In the genomic region with DNA sequence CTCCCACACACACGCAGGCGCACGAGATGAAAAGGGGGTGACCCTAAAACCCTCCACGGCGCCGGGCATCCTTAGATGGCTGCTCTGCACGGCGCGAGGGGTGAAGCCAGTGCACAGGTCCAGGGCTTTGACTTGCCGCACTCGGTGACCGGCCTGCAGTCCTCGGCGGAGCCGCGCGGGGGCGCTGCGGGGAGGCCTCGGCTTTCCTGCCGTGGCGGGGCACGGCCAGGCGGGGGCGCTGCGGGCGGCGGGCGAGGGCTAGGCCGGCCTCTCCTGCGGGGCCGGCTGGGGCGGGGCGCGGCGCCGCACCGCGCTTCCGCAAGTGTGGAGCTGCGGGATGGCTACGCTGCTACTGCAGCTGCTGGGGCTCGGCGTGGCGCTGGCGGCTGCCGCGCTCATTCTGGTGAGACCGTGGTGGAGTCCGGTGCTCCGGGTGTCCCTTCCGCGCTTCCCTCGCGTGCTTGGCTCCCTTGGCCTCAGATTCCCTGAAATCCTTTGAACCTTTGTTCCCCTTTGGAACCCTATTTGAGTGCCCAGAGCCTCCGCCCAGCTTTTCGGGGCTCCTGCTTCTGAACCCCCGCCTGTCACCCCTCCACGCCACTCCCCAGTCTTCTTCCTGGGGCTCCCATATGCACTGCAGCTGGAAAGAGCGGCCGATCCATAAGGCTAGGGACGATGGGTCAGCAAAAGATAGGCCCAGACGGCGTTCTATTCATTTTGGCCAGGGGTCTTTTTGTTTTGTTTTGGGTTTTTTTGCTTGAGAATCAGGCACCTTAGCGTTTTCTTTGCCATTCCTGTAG, we compare ENCODE assay signal across 8 mouse cellular contexts. TPM values are rescaled to one million over a fixed set of nuclear protein-coding genes. Genes with fewer than 3 reads are reported as not detected.
A peak's percentile ranks its signal among the peaks of the same experiment; 100 is the strongest.
DNase-seq lines count a peak whose midpoint lies in the region; ATAC-seq and TF ChIP-seq lines count a peak whose summit lies in the region.

A gene (minus strand): TSS at position 147 of the 800 bp plus-strand sequence.
A gene (plus strand): TSS at position 293 of the 800 bp plus-strand sequence.

- H3K79me2 ChIP-seq in C2C12 (ENCODE audit: control insufficient read depth, insufficient read depth) (peaks cover 58% of the 10 kb centered on the region), myocyte (ENCODE audit: control insufficient read depth, insufficient read depth) (peaks cover 27% of the 10 kb centered on the region)

- peaks cover 29% of the 10 kb centered on the region for H3K79me3 ChIP-seq in C2C12 (ENCODE audit: low read depth)

- H3K27me3 ChIP-seq in C2C12 (ENCODE audit: control insufficient read depth, insufficient read depth, insufficient read length) (no peaks in the 10 kb centered on the region), myocyte (ENCODE audit: control insufficient read depth, insufficient read depth, insufficient read length) (no peaks in the 10 kb centered on the region)
- no peaks in the 10 kb centered on the region for H3K27me3 ChIP-seq in heart, embryonic 13.5 days (replicated peaks)
- no peaks in the 10 kb centered on the region for H3K27me3 ChIP-seq in liver, embryonic 11.5 days (replicated peaks; ENCODE audit: control insufficient read depth, insufficient read depth, low read length)

- H3K9ac ChIP-seq in heart, embryonic 13.5 days, result peak within 1 kb of the TSS; percentile 99
- H3K9ac ChIP-seq in liver, embryonic 11.5 days (ENCODE audit: low read depth, low read length), result peak within 1 kb of the TSS; percentile 97

- peak; percentile 99 for TF ChIP-seq POLR2A in brain, embryonic 14.5 days (IDR thresholded peaks at IDR 0.05; ENCODE audit: borderline replicate concordance, extremely low read depth, insufficient read depth, insufficient read length, poor library complexity, severe bottlenecking)
- peak; percentile 94 for TF ChIP-seq POLR2A in myocyte (IDR thresholded peaks at IDR 0.05; ENCODE audit: insufficient read length, low read depth)

- H3K4me3 ChIP-seq in C2C12 (ENCODE audit: insufficient read depth, poor library complexity, severe bottlenecking), result peak within 1 kb of the TSS; percentile 79
- H3K4me3 ChIP-seq in heart, embryonic 13.5 days, result peak within 1 kb of the TSS; percentile 94
- peak within 1 kb of the TSS; percentile 94 for H3K4me3 ChIP-seq in liver, embryonic 11.5 days (ENCODE audit: low read depth, low read length)
- peak within 1 kb of the TSS; percentile 90 for H3K4me3 ChIP-seq in myocyte

- peak; percentile 91 for DNase-seq in brain, embryonic 14.5 days (ENCODE audit: low read depth)
- peak; percentile 92 for DNase-seq in kidney, postnatal 10 days
- DNase-seq in liver, embryonic 11.5 days (ENCODE audit: low spot score), result peak; percentile 94
- peak; percentile 91 to 99 for DNase-seq in spleen, postnatal 4 days (ENCODE audit: low spot score in 2 of 2)

- peak within 1 kb of the TSS; percentile 100 for H3K27ac ChIP-seq in heart, embryonic 13.5 days (replicated peaks)
- H3K27ac ChIP-seq in liver, embryonic 11.5 days (ENCODE audit: low read depth, low read length), result peak within 1 kb of the TSS; percentile 99

- WGBS in heart, embryonic 13.5 days, result under 1% methylated on average over 64 of the region's 65 CpGs
- WGBS in liver, embryonic 11.5 days, result under 1% methylated on average over 61 of the region's 65 CpGs

- peak; percentile 72 for ATAC-seq in erythroid progenitor cell, adult 5-6 weeks (replicated peaks; ENCODE audit: low FRiP score, poor library complexity, severe bottlenecking)
- ATAC-seq in heart, embryonic 13.5 days (ENCODE audit: extremely low read depth, insufficient number of reproducible peaks, low FRiP score, low TSS enrichment), result peak; percentile 88
- peak; percentile 84 for ATAC-seq in liver, embryonic 11.5 days (replicated peaks; ENCODE audit: low FRiP score)

- TF ChIP-seq CTCF in C2C12 (IDR thresholded peaks at IDR 0.05; ENCODE audit: control insufficient read depth, insufficient read depth, insufficient read length), result peak; percentile 100
- peak; percentile 97 for TF ChIP-seq CTCF in brain, embryonic 14.5 days (IDR thresholded peaks at IDR 0.05; ENCODE audit: borderline replicate concordance, extremely low read depth, insufficient read depth, insufficient read length)

- no peaks in the 10 kb centered on the region for H3K9me3 ChIP-seq in heart, embryonic 13.5 days
- H3K9me3 ChIP-seq in liver, embryonic 11.5 days (ENCODE audit: control insufficient read depth, low read length), result no peaks in the 10 kb centered on the region

- H3K36me3 ChIP-seq in C2C12 (ENCODE audit: control insufficient read depth, insufficient read depth) (peaks cover 42% of the 10 kb centered on the region), myocyte (ENCODE audit: control insufficient read depth, insufficient read depth) (peaks cover 14% of the 10 kb centered on the region)
- H3K36me3 ChIP-seq in heart, embryonic 13.5 days, result peaks cover 52% of the 10 kb centered on the region
- H3K36me3 ChIP-seq in liver, embryonic 11.5 days (ENCODE audit: control insufficient read depth, insufficient read depth, low read length), result peaks cover 17% of the 10 kb centered on the region

- peaks cover 25% of the 10 kb centered on the region for H3K4me1 ChIP-seq in heart, embryonic 13.5 days
- H3K4me1 ChIP-seq in liver, embryonic 11.5 days (replicated peaks; ENCODE audit: control insufficient read depth, insufficient read depth, low read length), result peaks cover 11% of the 10 kb centered on the region

- H3K4me2 ChIP-seq in heart, embryonic 13.5 days, result peak within 1 kb of the TSS; percentile 88
- H3K4me2 ChIP-seq in liver, embryonic 11.5 days, result peak within 1 kb of the TSS; percentile 71
- H3K4me2 ChIP-seq in myocyte (ENCODE audit: low read depth), result peak within 1 kb of the TSS; percentile 97

- H3ac ChIP-seq in C2C12 (ENCODE audit: control insufficient read depth, insufficient read length, low read depth) (peak within 1 kb of the TSS; percentile 99), myocyte (ENCODE audit: control insufficient read depth, insufficient read length) (peak within 1 kb of the TSS; percentile 82)

TF ChIP-seq in C2C12, 6 proteins besides CTCF, POLR2A, EP300 and RAD21:
- TF ChIP-seq MYOG (IDR thresholded peaks at IDR 0.05; ENCODE audit: control insufficient read depth, extremely low read depth, insufficient read length), result no peak
- TF ChIP-seq CEBPB (IDR thresholded peaks at IDR 0.05; ENCODE audit: low read depth), result no peak
- no peak for TF ChIP-seq FOSL1 (IDR thresholded peaks at IDR 0.05; ENCODE audit: insufficient read depth, low read length, poor library complexity, severe bottlenecking)
- no peak for TF ChIP-seq MAX (IDR thresholded peaks at IDR 0.05)
- TF ChIP-seq USF1 (IDR thresholded peaks at IDR 0.05; ENCODE audit: low read depth), result no peak
- TF ChIP-seq MYOD1 (IDR thresholded peaks at IDR 0.05; ENCODE audit: control insufficient read depth, insufficient read length, low read depth), result no peak

TF ChIP-seq in myocyte, 11 proteins besides CTCF, POLR2A, EP300 and RAD21:
- TF ChIP-seq USF1 (IDR thresholded peaks at IDR 0.05; ENCODE audit: low read depth), result no peak
- TF ChIP-seq MYOD1 (IDR thresholded peaks at IDR 0.05; ENCODE audit: control insufficient read depth in 1 of 3, insufficient read length in 2 of 3, low read depth in 2 of 3), result peak in 2 of 3 experiments; percentile 51 to 71
- TF ChIP-seq E2F4 (IDR thresholded peaks at IDR 0.05; ENCODE audit: insufficient read depth), result no peak
- TF ChIP-seq CEBPB (IDR thresholded peaks at IDR 0.05; ENCODE audit: insufficient read depth, poor library complexity, severe bottlenecking), result no peak
- TF ChIP-seq SRF (IDR thresholded peaks at IDR 0.05; ENCODE audit: control insufficient read depth, insufficient read length, low read depth), result no peak
- no peak for TF ChIP-seq TCF3 (IDR thresholded peaks at IDR 0.05; ENCODE audit: insufficient read length, low read depth)
- peak; percentile 96 for TF ChIP-seq POLR2AphosphoS2 (IDR thresholded peaks at IDR 0.05; ENCODE audit: insufficient read length, low read depth)
- peak in 2 of 3 experiments; percentile 74 to 78 for TF ChIP-seq MYOG (IDR thresholded peaks at IDR 0.05; ENCODE audit: control insufficient read depth in 1 of 3, insufficient read depth in 1 of 3, insufficient read length in 2 of 3, low read depth in 2 of 3)
- TF ChIP-seq REST (IDR thresholded peaks at IDR 0.05; ENCODE audit: insufficient read depth, insufficient read length), result no peak
- TF ChIP-seq MAX (IDR thresholded peaks at IDR 0.05; ENCODE audit: low read depth), result no peak
- TF ChIP-seq TCF12 (IDR thresholded peaks at IDR 0.05; ENCODE audit: insufficient read depth, poor library complexity, severe bottlenecking), result no peak

RNA-seq across cellular contexts. Expression of the first gene that starts in this region (rescaled TPM):
- polyA plus RNA-seq in C2C12 (2012; fragmentation: generic; extraction: Trizol) (88.1 TPM), myocyte (2012; fragmentation: generic; extraction: Trizol) (35.9 TPM)
- 68.0 and 96.9 TPM in 2 replicates for polyA plus RNA-seq in brain, embryonic 14.5 days (2012; rRNA removed)
- total RNA-seq in erythroid progenitor cell, adult 5-6 weeks (2015; ENCODE audit: low replicate concordance), result 91.4 and 111 TPM in 2 replicates
- total RNA-seq in erythroid progenitor cell, adult 5-6 weeks (2017; ENCODE audit: low replicate concordance), result 75.7 and 94.0 TPM in 2 replicates
- 78.9 and 87.1 TPM in 2 replicates for polyA plus RNA-seq in heart, embryonic 13.5 days (2015; fragmentation: Nextera tagmentation; extraction: Ambion mirVana)
- polyA plus RNA-seq in liver, embryonic 11.5 days (2014; fragmentation: Nextera tagmentation; extraction: Ambion mirVana), result 185 and 203 TPM in 2 replicates

RNA-seq across cellular contexts. Expression of the second gene that starts in this region (rescaled TPM):
- polyA plus RNA-seq in C2C12 (2012; fragmentation: generic; extraction: Trizol) (43.0 TPM), myocyte (2012; fragmentation: generic; extraction: Trizol) (41.5 TPM)
- polyA plus RNA-seq in brain, embryonic 14.5 days (2012; rRNA removed), result 27.5 and 32.9 TPM in 2 replicates
- total RNA-seq in erythroid progenitor cell, adult 5-6 weeks (2015; ENCODE audit: low replicate concordance), result 10.5 and 30.6 TPM in 2 replicates
- total RNA-seq in erythroid progenitor cell, adult 5-6 weeks (2017; ENCODE audit: low replicate concordance), result 1.9 and 6.5 TPM in 2 replicates
- polyA plus RNA-seq in heart, embryonic 13.5 days (2015; fragmentation: Nextera tagmentation; extraction: Ambion mirVana), result 33.7 and 35.1 TPM in 2 replicates
- 48.9 and 49.3 TPM in 2 replicates for polyA plus RNA-seq in liver, embryonic 11.5 days (2014; fragmentation: Nextera tagmentation; extraction: Ambion mirVana)

Comparison
In these comparisons a context has a peak if more than half of its experiments do, and no peak if none do; other contexts are left out.
1. Peak in every context shown above with its lines: DNase-seq, ATAC-seq, H3K4me3 ChIP-seq and H3K27ac ChIP-seq.